Mouse (Mus musculus) gastrocnemius, adult 8-10 months (tissue): ENCODE measurements around the gene Cd2bp2. TPM values are rescaled to one million over a fixed set of nuclear protein-coding genes. Genes with fewer than 3 reads are reported as not detected.

Source experiments
- DNase-seq, 2 experiments: peaks; one replicate each; pipeline ENCODE4 v3.0.0; 2022; ENCODE audit warnings: low spot score in 2 of 2
- total RNA-seq, 4 experiments: library from RNA; stranded (reverse); gene quantifications; 2 replicates each; pipeline ENCODE4 v1.2.4; 2022

Cd2bp2 gene
- 10 to 100 TPM; 25.2 to 35.0 (median 32.7) TPM for total RNA-seq

GRCm38 (mm10) chr7:127195544-127196295, at the start of gene Cd2bp2:
Cd2bp2 (minus strand) TSS chr7:127196050.
- DNase-seq, result peak; percentile 89 to 94

GRCm38 (mm10) chr7:127244658-127245510, 49.0 kb upstream of the Cd2bp2 start:
- DNase-seq, result no peak

GRCm38 (mm10) chr7:127243870-127244657, 48.2 kb upstream of the Cd2bp2 start, which contains the start of gene Zfp771:
Zfp771 (plus strand) TSS chr7:127244274.
- peak; percentile 94 to 96 for DNase-seq

- no peak for DNase-seq
Observed at GRCm38 (mm10) chr7:127243361-127243867, 47.6 kb upstream of the Cd2bp2 start.

GRCm38 (mm10) chr7:127234777-127235176, 38.9 kb upstream of the Cd2bp2 start:
- DNase-seq, result no peak

GRCm38 (mm10) chr7:127233765-127234164, 37.9 kb upstream of the Cd2bp2 start:
- no peak for DNase-seq

GRCm38 (mm10) chr7:127233368-127233749, 37.5 kb upstream of the Cd2bp2 start:
- no peak for DNase-seq

- peak; percentile 59 to 67 for DNase-seq
Observed at GRCm38 (mm10) chr7:127232622-127233367, 36.9 kb upstream of the Cd2bp2 start, which contains the start of the genes Zfp553 and Sept1. Zfp553 (plus strand) TSS chr7:127233061. Sept1 (minus strand) TSS chr7:127233130.

GRCm38 (mm10) chr7:127231826-127232621, 36.2 kb upstream of the Cd2bp2 start:
- no peak for DNase-seq

GRCm38 (mm10) chr7:127231376-127231775, 35.5 kb upstream of the Cd2bp2 start:
- DNase-seq, result no peak

GRCm38 (mm10) chr7:127228615-127229303, 32.9 kb upstream of the Cd2bp2 start:
- DNase-seq, result peak in 1 of 2 experiments; percentile 64

- DNase-seq, result no peak
Observed at GRCm38 (mm10) chr7:127225147-127225995, 29.5 kb upstream of the Cd2bp2 start.

- no peak for DNase-seq
Observed at GRCm38 (mm10) chr7:127224616-127225015, 28.8 kb upstream of the Cd2bp2 start.

- no peak for DNase-seq
Observed at GRCm38 (mm10) chr7:127223515-127224478, 27.9 kb upstream of the Cd2bp2 start.

GRCm38 (mm10) chr7:127223106-127223505, 27.3 kb upstream of the Cd2bp2 start:
- no peak for DNase-seq

GRCm38 (mm10) chr7:127220440-127220839, 24.6 kb upstream of the Cd2bp2 start:
- no peak for DNase-seq

- DNase-seq, result no peak
Observed at GRCm38 (mm10) chr7:127218670-127219069, 22.8 kb upstream of the Cd2bp2 start.
